Comparison of ENCODE assay signal across 13 mouse cellular contexts in genomic region chr8:78659617-78660187, GRCm38 (mm10).
"Had no signal": no experiment of that assay in that cellular context is flagged by ENCODE, and none has a peak within 500 bp of the region (broad histone marks: within the 10 kb centered on the region; RNA-seq: fewer than 3 reads in every experiment).

No protein-coding gene starts in this region.

- ATAC-seq: midbrain, embryonic 15.5 days had no signal

- H3K36me3 ChIP-seq: midbrain, embryonic 10.5 days; midbrain, embryonic 12.5 days; midbrain, embryonic 15.5 days; neural tube, embryonic 12.5 days had no signal

- H3K9ac ChIP-seq: lung, embryonic 14.5 days; midbrain, embryonic 12.5 days; midbrain, embryonic 15.5 days; neural tube, embryonic 12.5 days had no signal

- H3K27ac ChIP-seq: midbrain, embryonic 10.5 days; midbrain, embryonic 12.5 days; midbrain, embryonic 15.5 days; neural tube, embryonic 12.5 days had no signal

- DNase-seq: lung, adult 18-20 months; lung, embryonic 14.5 days; lung, postnatal 10 days; lung, postnatal 4 days; right cerebral cortex, postnatal 14 days; spleen, adult 18-20 months; thymus, adult 18-20 months; thymus, postnatal 14 days; thymus, postnatal 36 days had no signal

- H3K27me3 ChIP-seq: midbrain, embryonic 12.5 days; midbrain, embryonic 15.5 days; neural tube, embryonic 12.5 days had no signal

- H3K4me2 ChIP-seq: lung, embryonic 14.5 days; midbrain, embryonic 12.5 days; midbrain, embryonic 15.5 days; neural tube, embryonic 12.5 days had no signal

- H3K4me1 ChIP-seq: midbrain, embryonic 12.5 days; neural tube, embryonic 12.5 days had no signal

- H3K4me3 ChIP-seq: midbrain, embryonic 10.5 days; midbrain, embryonic 12.5 days; midbrain, embryonic 15.5 days; neural tube, embryonic 12.5 days had no signal

- H3K9me3 ChIP-seq: midbrain, embryonic 10.5 days; midbrain, embryonic 12.5 days; midbrain, embryonic 15.5 days; neural tube, embryonic 12.5 days had no signal
